Mouse (Mus musculus) testis, adult 2 months (tissue): Measurements from ENCODE around the gene Gdf7.

Experiments used
- CTCF ChIP-seq: fragments of 200-500 bp; IDR thresholded peaks from 2 replicates; pipeline ENCODE4 v1.5.1; 2012; ENCODE audit warnings: low read depth, mild to moderate bottlenecking, inconsistent platforms, low read length, moderate library complexity; ENCODE audit not compliant: control insufficient read depth, insufficient read depth, insufficient replicate concordance
- POLR2A ChIP-seq: fragments of 200-500 bp; IDR thresholded peaks from 2 replicates; pipeline ENCODE4 v1.6.1; 2012; ENCODE audit warnings: low read depth, mild to moderate bottlenecking, inconsistent platforms, low read length, moderate library complexity; ENCODE audit not compliant: control insufficient read depth

DNA sequence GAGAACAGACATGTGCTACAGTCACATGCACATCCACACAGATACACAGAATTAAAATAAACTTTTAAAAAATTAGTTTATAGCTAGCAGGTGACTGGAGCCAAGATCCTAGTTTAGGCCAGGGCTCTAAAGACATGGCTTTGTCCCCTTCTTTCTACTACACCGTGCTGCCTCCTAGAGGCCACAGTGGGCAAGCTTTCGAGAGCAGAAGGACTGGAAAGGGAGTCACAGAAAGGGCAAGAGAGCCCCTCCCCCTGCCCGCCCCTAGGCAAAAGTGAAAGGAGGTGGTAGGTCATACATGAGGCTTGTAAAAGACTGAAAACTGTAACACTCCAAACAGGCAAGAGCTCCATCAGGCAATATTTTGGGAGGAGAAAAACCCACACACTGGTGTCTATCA lies 13.8 kb downstream of the Gdf7 start:
- TF ChIP-seq CTCF (no peak), POLR2A (no peak)
